Mouse (Mus musculus): Measurements from ENCODE around the gene Tvp23a.

- TF ChIP-seq CTCF (IDR thresholded peaks at IDR 0.05; ENCODE audit: insufficient read depth, low read length) (no peak), POLR2A (IDR thresholded peaks at IDR 0.05; ENCODE audit: borderline replicate concordance, extremely low read depth, low read depth, low read length) (no peak)
Observed at GRCm38 (mm10) chr16:10441328-10441727, 5.8 kb downstream of the Tvp23a start.
